Mouse (Mus musculus): Measurements from ENCODE around the gene Defb30.

Gene Defb30

GRCm38 (mm10) chr14:63049910-63050370 lies at the start of gene Defb30:
Defb30 (minus strand) TSS chr14:63049960.
- DNase-seq (ENCODE audit: low spot score): no peak

- no peak for DNase-seq (ENCODE audit: low spot score)
These were observed 17.9 kb upstream of the Defb30 start for GRCm38 (mm10) chr14:63067708-63068107.

- peak; percentile 60 for DNase-seq (ENCODE audit: low spot score)
These were observed 17.0 kb upstream of the Defb30 start for GRCm38 (mm10) chr14:63066630-63067310.

GRCm38 (mm10) chr14:63065391-63065790 lies 15.6 kb upstream of the Defb30 start:
- no peak for DNase-seq (ENCODE audit: low spot score)

- peak; percentile 21 for DNase-seq (ENCODE audit: low spot score)
These were observed 12.4 kb upstream of the Defb30 start for GRCm38 (mm10) chr14:63062184-63062583.

- no peak for DNase-seq (ENCODE audit: low spot score)
These were observed 10.6 kb upstream of the Defb30 start for GRCm38 (mm10) chr14:63060361-63060760.

GRCm38 (mm10) chr14:63054729-63055128 lies 5.0 kb upstream of the Defb30 start:
- no peak for DNase-seq (ENCODE audit: low spot score)

- peak; percentile 50 for DNase-seq (ENCODE audit: low spot score)
These were observed 1.0 kb upstream of the Defb30 start for GRCm38 (mm10) chr14:63050769-63051168.

- no peak for DNase-seq (ENCODE audit: low spot score)
These were observed 3.1 kb downstream of the Defb30 start, which contains the start of gene Defb42 for GRCm38 (mm10) chr14:63046691-63047090. Defb42 (plus strand) TSS chr14:63046991.

GRCm38 (mm10) chr14:63020524-63021156 lies 29.1 kb downstream of the Defb30 start:
- no peak for DNase-seq (ENCODE audit: low spot score)

GRCm38 (mm10) chr14:63014667-63015066 lies 35.1 kb downstream of the Defb30 start:
- no peak for DNase-seq (ENCODE audit: low spot score)

- DNase-seq (ENCODE audit: low spot score): no peak
These were observed 36.7 kb downstream of the Defb30 start for GRCm38 (mm10) chr14:63013082-63013481.

- DNase-seq (ENCODE audit: low spot score): no peak
These were observed 38.3 kb downstream of the Defb30 start, which contains the start of gene Defb43 for GRCm38 (mm10) chr14:63011471-63011870. Defb43 (plus strand) TSS chr14:63011771.

GRCm38 (mm10) chr14:63002588-63002987 lies 47.2 kb downstream of the Defb30 start:
- DNase-seq (ENCODE audit: low spot score): no peak

GRCm38 (mm10) chr14:62998977-62999376 lies 50.8 kb downstream of the Defb30 start:
- DNase-seq (ENCODE audit: low spot score): no peak

- no peak for DNase-seq (ENCODE audit: low spot score)
These were observed 52.0 kb downstream of the Defb30 start, which contains the start of gene Defb47 for GRCm38 (mm10) chr14:62997777-62998176. Defb47 (plus strand) TSS chr14:62998077.

- DNase-seq (ENCODE audit: low spot score): no peak
These were observed 57.8 kb downstream of the Defb30 start for GRCm38 (mm10) chr14:62991849-62992510.

GRCm38 (mm10) chr14:62991271-62991670 lies 58.5 kb downstream of the Defb30 start:
- no peak for DNase-seq (ENCODE audit: low spot score)

GRCm38 (mm10) chr14:62984410-62984809 lies 65.3 kb downstream of the Defb30 start, which contains the start of gene Defb48:
Defb48 (minus strand) TSS chr14:62984510.
- DNase-seq (ENCODE audit: low spot score): no peak
